Mouse (Mus musculus) layer of hippocampus, postnatal 10 days (tissue): ENCODE data around the gene Olfr43. TPM values are rescaled to one million over a fixed set of nuclear protein-coding genes. Genes with fewer than 3 reads are reported as not detected.

Experiments
- DNase-seq, 2 experiments: peaks; one replicate each; pipeline ENCODE4 v3.0.0; 2021; ENCODE audit warnings: low spot score in 2 of 2
- long read RNA-seq: library from polyadenylated mRNA; stranded (forward); transcript quantifications from one replicate; pipeline ENCODE4 v2.0.0, GENCODE M21; 2023
- total RNA-seq, 2 experiments: library from RNA; stranded (reverse); gene quantifications; 2 replicates each; pipeline ENCODE4 v1.2.3; 2021

Olfr43 gene
- not detected for total RNA-seq
- long read RNA-seq = 0 reads

DNA sequence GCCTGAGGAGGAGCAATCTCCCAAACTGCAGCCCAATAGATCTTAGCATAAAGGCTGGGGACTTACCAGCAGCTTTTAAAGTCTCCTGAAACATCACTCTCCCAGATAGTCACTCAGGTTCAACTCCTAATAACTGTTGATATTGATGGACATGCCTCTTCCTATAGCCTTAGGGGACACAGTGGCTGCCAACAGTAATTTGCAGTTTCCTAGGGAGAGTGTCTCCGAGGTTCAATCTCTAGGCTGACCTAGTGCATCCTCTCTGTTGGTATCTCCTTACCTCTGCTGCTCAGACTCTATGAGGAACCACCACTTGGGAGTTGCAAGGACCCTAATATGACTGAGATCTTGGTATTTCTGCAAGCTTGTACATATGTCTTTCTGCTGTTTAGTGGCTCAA, at the start of gene Olfr43:
Gene Olfr43, minus strand, starts transcription at position 101 of the 400 bp plus-strand sequence.
- DNase-seq = no peak

DNA sequence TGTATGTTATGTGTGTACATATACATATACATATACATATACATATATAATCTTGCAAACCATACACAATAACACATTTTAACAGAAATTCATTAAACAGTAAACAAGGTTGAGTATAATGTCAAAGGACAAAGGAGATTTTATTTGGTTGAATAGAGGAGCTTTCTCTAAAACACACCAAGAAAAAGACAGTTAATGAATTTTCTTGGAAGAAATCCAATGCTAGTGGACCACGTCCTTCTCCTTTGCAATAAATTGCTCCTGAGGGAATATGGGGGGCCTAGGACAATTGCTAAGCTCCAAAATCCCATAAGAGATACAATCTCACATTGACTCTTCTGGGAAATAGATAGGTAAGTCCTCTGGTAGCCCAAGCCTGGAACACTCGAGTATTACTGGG, 48.3 kb upstream of the Olfr43 start, which contains the start of gene Olfr406:
Gene Olfr406, plus strand, starts transcription at position 301 of the 400 bp plus-strand sequence.
- no peak for DNase-seq

DNA sequence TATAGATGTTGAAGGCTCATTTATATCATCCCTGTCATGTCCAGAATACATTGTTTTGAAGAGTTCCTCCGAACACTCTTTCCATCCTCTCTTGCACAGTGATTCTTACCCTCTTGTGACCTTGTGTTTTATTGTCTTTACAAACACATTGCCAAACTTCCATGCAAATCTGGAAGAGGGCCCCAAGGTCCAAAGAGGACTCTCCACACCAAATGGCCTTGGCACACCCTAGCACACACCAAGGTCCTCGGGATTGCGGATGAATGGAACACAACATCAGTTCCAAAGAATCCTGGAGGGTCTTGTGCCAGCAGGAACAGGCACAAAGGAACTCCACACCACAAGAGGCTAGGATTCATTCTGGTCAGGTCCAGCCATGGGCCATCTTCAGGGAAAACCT, 30.0 kb upstream of the Olfr43 start:
- no peak for DNase-seq

- no peak for DNase-seq
Observed at GRCm38 (mm10) chr11:74185949-74186348, 25.2 kb downstream of the Olfr43 start, which contains the start of gene Olfr403. Olfr403 (plus strand) TSS chr11:74186249.

DNA sequence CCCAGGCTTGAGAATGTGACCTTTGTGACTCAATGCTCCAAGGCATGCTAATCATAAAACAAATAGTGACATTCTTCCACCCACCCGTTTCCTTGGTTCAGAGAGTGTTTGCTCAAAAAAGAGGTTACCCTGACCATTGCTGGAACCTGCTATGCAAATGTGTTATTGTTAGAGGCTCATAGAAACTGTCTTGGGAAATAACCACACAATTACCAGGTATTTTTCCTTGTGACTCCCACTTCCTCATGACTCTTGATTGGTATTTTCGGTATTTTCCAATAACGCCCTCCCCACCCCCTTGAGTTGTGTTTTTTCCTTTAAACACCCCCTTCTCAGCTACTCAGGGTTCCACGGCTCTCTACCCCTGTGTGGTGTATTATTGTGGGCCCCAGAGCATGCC, 27.4 kb downstream of the Olfr43 start:
- no peak for DNase-seq

DNA sequence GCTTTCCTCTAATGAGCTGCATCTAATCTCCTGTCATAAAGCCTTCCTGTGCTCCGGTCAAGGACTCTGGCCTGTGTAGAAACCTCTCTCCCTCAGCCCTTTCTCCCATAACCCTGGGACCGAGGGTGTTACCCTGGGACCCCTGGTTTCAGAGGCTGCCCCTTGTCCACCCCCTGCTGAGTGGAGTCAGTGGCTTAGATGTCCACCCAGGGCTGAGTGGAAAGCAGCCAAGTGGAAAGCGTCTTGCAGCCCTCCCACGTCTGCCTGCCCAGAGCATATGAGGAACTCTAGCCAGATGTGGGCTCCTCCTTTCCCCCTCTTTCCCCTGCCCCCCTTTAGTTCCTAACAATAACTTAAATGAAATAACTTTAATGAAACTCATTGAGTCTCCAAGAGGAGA, 28.0 kb downstream of the Olfr43 start:
- DNase-seq = no peak

GRCm38 (mm10) chr11:74168771-74169170, 42.4 kb downstream of the Olfr43 start:
- no peak for DNase-seq

Other genes starting within 250 kb of the Olfr43 start
- not detected for gene Olfr398, start 221.0 kb downstream of the Olfr43 start, total RNA-seq
- not detected for gene Olfr139, start 154.8 kb downstream of the Olfr43 start, total RNA-seq
- not detected for gene Olfr399, start 154.8 kb downstream of the Olfr43 start, total RNA-seq
- gene Zfp616, start 141.4 kb downstream of the Olfr43 start, total RNA-seq = not detected
- not detected for gene Olfr401, start 97.7 kb downstream of the Olfr43 start, total RNA-seq
- gene Olfr402, start 57.9 kb downstream of the Olfr43 start, total RNA-seq = not detected
- not detected for gene Olfr403, start 25.1 kb downstream of the Olfr43 start, total RNA-seq
- not detected for gene Olfr406, start 48.4 kb upstream of the Olfr43 start, total RNA-seq
- gene Olfr59, start 72.4 kb upstream of the Olfr43 start, total RNA-seq = not detected
- not detected for gene Olfr410, start 126.7 kb upstream of the Olfr43 start, total RNA-seq
- gene Olfr411, start 141.3 kb upstream of the Olfr43 start, total RNA-seq = not detected
- not detected for gene Olfr412, start 150.7 kb upstream of the Olfr43 start, total RNA-seq